Mouse (Mus musculus) hindbrain, embryonic 12.5 days (tissue): ENCODE measurements around the gene Eln. TPM values are rescaled to one million over a fixed set of nuclear protein-coding genes. Genes with fewer than 3 reads are reported as not detected.

ENCODE experiments used
- ATAC-seq: fragments of 200-750 bp; cut with Nextera tagmentation; 2 replicates; pipeline ENCODE4 v1.8.0; 2017; ENCODE audit warnings: moderate TSS enrichment; ENCODE audit not compliant: low FRiP score
- H3K27ac ChIP-seq: fragments of 300-500 bp; sonication (generic); 2 replicates; pipeline ENCODE4 v1.5.1; 2016; ENCODE audit warnings: mild to moderate bottlenecking
- H3K27me3 ChIP-seq: fragments of 300-500 bp; sonication (generic); 2 replicates; pipeline ENCODE4 v1.6.1; 2016; ENCODE audit warnings: mild to moderate bottlenecking
- H3K36me3 ChIP-seq: fragments of 300-500 bp; sonication (generic); 2 replicates; pipeline ENCODE4 v1.6.1; 2016; ENCODE audit warnings: mild to moderate bottlenecking
- H3K4me1 ChIP-seq: fragments of 300-500 bp; sonication (generic); 2 replicates; pipeline ENCODE4 v1.6.1; 2016
- H3K4me2 ChIP-seq: fragments of 300-500 bp; sonication (generic); replicated peaks from 2 replicates; pipeline ENCODE4 v1.6.1; 2016; ENCODE audit warnings: mild to moderate bottlenecking
- H3K4me3 ChIP-seq: fragments of 300-500 bp; sonication (generic); 2 replicates; pipeline ENCODE4 v1.5.1; 2016; ENCODE audit warnings: mild to moderate bottlenecking
- H3K9ac ChIP-seq: fragments of 300-500 bp; sonication (generic); 2 replicates; pipeline ENCODE4 v1.6.1; 2016; ENCODE audit warnings: mild to moderate bottlenecking, moderate library complexity
- H3K9me3 ChIP-seq: fragments of 300-500 bp; sonication (generic); replicated peaks from 2 replicates; pipeline ENCODE4 v1.6.1; 2016; ENCODE audit warnings: mild to moderate bottlenecking
- WGBS: fragments of 180-500 bp; shearing (Covaris S2); methylation state at CpG from one replicate; pipeline ENCODE4 v1.1.7; 2016; 5-methylcytosine and 5-hydroxymethylcytosine counted together
- polyA plus RNA-seq: library from polyadenylated mRNA; unstranded; fragments of >200 nt; fragmentation: Nextera tagmentation; extraction: Ambion mirVana; gene quantifications from 2 replicates; pipeline ENCODE4 v1.2.1, GENCODE M21; 2016

The Eln gene
- 7.2 and 10.1 TPM in 2 replicates for polyA plus RNA-seq

DNA sequence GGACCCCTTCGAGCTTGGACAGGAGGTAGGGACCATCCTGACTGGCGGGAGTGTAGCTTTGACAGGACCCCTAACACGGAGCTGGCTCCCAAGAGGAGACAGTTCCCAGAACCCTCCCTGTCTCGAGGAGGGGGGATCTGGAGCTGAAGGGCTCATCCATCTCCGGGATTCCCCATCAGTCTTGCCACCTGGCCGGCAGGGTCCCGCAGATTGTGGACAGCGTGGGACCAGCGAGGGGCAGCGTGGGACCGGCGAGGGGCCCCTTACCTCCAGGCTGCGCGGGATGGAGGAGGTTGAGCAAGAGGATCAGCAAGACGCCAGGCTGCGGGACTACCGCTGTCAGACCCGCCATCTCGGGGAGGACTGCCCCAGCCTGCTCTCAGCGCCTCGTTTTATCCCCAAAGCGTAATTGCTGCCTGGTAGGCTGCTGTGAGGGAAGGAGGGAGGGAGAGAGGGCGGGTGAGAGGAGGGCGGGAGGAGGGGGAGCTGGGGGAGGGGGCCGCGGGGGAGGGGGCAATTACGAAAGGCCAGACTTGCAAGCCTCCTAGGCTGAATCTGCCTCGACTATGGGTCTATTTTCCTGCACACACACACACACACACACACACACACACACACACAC lies at the start of gene Eln:
Eln (minus strand) TSS at position 434 of the 622 bp plus-strand sequence.
- H3K36me3 ChIP-seq, result no peaks in the 10 kb centered on the region
- peak within 1 kb of the TSS; percentile 68 for H3K4me2 ChIP-seq
- peak within 1 kb of the TSS; percentile 35 for H3K4me3 ChIP-seq
- peak; percentile 73 for ATAC-seq
- WGBS, result 3% methylated on average over 17 of the region's 28 CpGs
- peak within 1 kb of the TSS; percentile 49 for H3K9ac ChIP-seq
- peaks cover 13% of the 10 kb centered on the region for H3K4me1 ChIP-seq
- H3K9me3 ChIP-seq, result no peaks in the 10 kb centered on the region
- 0 out of 2 replicates have a peak within 1 kb of the TSS, but pooled peaks have one; percentile 2 for H3K27ac ChIP-seq
- H3K27me3 ChIP-seq, result peaks cover 18% of the 10 kb centered on the region

DNA sequence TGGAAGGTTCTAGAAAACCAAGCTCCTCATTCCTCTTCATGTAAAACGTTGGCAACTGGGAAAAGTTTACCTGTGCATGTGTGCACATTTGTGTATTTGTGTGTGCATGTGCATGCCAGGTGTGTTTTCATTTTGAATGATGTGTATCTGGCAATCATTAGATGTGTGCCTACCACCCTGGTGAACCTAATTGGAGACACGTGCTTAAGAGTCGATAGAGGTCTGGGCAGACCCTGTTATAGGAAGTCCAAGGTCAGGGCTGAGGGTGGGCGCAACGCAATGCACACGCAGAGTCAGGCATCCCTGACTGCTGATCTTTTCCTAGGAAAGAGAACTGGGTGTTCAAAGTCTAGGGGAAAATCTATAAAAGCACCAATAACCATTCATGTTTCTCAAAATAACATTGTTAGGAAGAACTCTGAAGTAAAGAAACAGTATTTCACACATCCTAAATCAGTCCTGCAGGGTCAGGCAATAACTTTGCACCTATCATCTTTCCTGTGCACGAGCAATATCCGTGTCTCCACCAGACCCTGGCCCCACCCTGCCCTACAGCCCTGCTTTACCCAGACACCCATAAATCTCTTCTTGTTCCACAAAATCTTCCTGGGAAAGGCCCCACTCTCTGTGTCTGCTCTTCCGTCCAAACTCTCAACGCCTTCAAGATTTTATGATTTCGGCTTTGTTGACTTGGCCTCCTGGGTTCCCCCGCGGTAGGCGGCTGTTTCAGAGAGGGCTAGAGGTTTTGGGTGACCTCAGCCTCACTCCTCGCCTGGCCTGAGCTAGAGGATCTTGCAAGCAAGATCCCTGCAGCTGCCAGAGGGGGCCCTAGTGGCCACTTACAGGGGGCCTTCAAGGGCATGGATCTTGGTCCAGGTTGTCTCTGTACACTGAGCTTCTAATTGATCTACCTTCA lies 43.2 kb upstream of the Eln start:
- ATAC-seq, result no peak
- H3K4me1 ChIP-seq, result peaks cover 4% of the 10 kb centered on the region; the same call in 1 of the 2 replicates
- no peak overlapping the region for H3K4me3 ChIP-seq
- H3K27ac ChIP-seq, result no peak overlapping the region
- H3K9me3 ChIP-seq, result peaks cover 12% of the 10 kb centered on the region; the same call in 1 of the 2 replicates
- WGBS, result 77% methylated on average over 15 of the region's 15 CpGs
- no peaks in the 10 kb centered on the region for H3K36me3 ChIP-seq
- no peaks in the 10 kb centered on the region for H3K27me3 ChIP-seq
- H3K4me2 ChIP-seq, result no peak overlapping the region
- no peak overlapping the region for H3K9ac ChIP-seq

DNA sequence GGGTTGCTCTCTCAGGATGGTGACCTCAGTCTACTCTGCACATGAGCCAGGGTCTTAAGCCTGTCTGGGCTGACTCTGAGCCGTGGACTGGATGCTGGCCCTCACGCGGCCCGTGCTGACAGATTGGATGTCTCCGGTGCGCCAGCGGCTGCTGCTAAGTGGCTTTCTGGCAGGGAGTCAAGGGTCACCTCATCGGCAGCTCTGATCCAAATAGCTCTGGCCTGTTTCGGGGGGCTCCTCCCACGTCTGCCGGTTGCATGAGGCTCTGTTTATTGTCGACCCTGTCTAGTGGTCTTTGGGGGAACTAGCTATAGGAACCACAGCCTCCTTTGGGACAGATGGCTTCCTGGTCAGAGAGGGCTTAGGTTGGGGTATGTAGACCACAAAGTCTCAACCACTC lies 41.1 kb upstream of the Eln start:
- no peaks in the 10 kb centered on the region for H3K36me3 ChIP-seq
- H3K4me2 ChIP-seq, result no peak overlapping the region
- H3K27me3 ChIP-seq, result no peaks in the 10 kb centered on the region
- ATAC-seq, result no peak
- peaks cover 12% of the 10 kb centered on the region; the same call in 1 of the 2 replicates for H3K9me3 ChIP-seq
- no peak overlapping the region for H3K27ac ChIP-seq
- no peak overlapping the region for H3K4me3 ChIP-seq
- no peak overlapping the region for H3K9ac ChIP-seq
- peaks cover 4% of the 10 kb centered on the region; the same call in 1 of the 2 replicates for H3K4me1 ChIP-seq
- 66% methylated on average over 12 of the region's 12 CpGs for WGBS

GRCm38 (mm10) chr5:134785691-134786371 lies 38.7 kb upstream of the Eln start:
- Histone ChIP-seq H3K27me3 (no peaks in the 10 kb centered on the region), H3K9me3 (no peaks in the 10 kb centered on the region), H3K36me3 (no peaks in the 10 kb centered on the region), H3K4me3 (no peak overlapping the region), H3K4me2 (no peak overlapping the region), H3K4me1 (peaks cover 4% of the 10 kb centered on the region; the same call in 1 of the 2 replicates), H3K27ac (no peak overlapping the region), H3K9ac (no peak overlapping the region)
- no peak for ATAC-seq
- WGBS, result 47% methylated on average over 25 of the region's 25 CpGs

DNA sequence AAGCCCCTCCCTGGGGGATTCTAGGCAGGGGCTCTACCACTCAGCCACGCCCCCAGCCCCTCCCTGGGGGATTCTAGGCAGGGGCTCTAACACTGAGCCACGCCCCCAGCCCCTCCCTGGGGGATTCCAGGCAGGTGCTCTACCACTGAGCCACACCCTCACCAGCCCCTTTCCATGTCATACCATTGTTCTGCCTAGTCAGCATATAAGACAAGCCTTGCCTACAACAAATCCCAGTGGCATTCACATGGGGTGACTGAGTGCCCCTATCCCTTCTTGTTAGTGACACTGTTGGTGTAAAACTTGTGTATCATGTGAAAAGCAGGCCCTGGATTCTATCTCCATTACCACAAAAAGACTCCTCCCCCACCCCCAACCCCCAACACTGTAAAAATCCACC lies 36.7 kb upstream of the Eln start:
- H3K4me1 ChIP-seq, result peaks cover 4% of the 10 kb centered on the region; the same call in 1 of the 2 replicates
- no peak overlapping the region for H3K4me2 ChIP-seq
- H3K27ac ChIP-seq, result no peak overlapping the region
- no peaks in the 10 kb centered on the region for H3K9me3 ChIP-seq
- WGBS, result 59% methylated on average over 2 of the region's 2 CpGs
- no peak for ATAC-seq
- H3K36me3 ChIP-seq, result no peaks in the 10 kb centered on the region
- H3K27me3 ChIP-seq, result no peaks in the 10 kb centered on the region
- no peak overlapping the region for H3K9ac ChIP-seq
- no peak overlapping the region for H3K4me3 ChIP-seq

DNA sequence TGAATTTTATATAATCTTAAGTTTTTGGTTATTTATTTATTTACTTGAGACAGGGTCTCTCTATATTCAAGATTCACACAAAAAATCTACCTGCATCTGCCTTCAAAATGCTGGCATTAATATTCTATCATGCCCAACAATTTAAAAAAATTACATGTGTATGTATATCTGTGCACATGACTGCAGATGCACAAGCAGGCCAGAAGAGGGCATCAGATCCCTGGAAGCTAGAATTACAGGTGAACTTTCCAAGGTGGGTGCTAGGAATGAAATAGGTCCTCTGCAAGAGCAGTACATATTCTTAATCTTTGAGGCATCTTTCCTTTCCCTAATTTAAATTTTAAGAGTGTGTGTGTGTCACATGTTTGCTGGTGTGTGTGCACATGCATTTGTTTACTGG lies 33.8 kb upstream of the Eln start:
- peaks cover 3% of the 10 kb centered on the region; the same call in 1 of the 2 replicates for H3K4me1 ChIP-seq
- no peaks in the 10 kb centered on the region for H3K27me3 ChIP-seq
- no peak overlapping the region for H3K9ac ChIP-seq
- no peak for ATAC-seq
- H3K9me3 ChIP-seq, result no peaks in the 10 kb centered on the region
- H3K36me3 ChIP-seq, result no peaks in the 10 kb centered on the region
- no peak overlapping the region for H3K4me3 ChIP-seq
- H3K4me2 ChIP-seq, result no peak overlapping the region
- no peak overlapping the region for H3K27ac ChIP-seq

GRCm38 (mm10) chr5:134780146-134780545 lies 33.0 kb upstream of the Eln start:
- H3K9me3 ChIP-seq, result no peaks in the 10 kb centered on the region
- H3K4me2 ChIP-seq, result no peak overlapping the region
- H3K4me3 ChIP-seq, result no peak overlapping the region
- H3K36me3 ChIP-seq, result no peaks in the 10 kb centered on the region
- no peak overlapping the region for H3K9ac ChIP-seq
- no peaks in the 10 kb centered on the region for H3K27me3 ChIP-seq
- WGBS, result 76% methylated on average over 2 of the region's 2 CpGs
- ATAC-seq, result no peak
- H3K27ac ChIP-seq, result no peak overlapping the region
- no peaks in the 10 kb centered on the region for H3K4me1 ChIP-seq

GRCm38 (mm10) chr5:134776551-134776950 lies 29.4 kb upstream of the Eln start:
- H3K27ac ChIP-seq, result no peak overlapping the region
- H3K27me3 ChIP-seq, result no peaks in the 10 kb centered on the region
- no peak for ATAC-seq
- no peaks in the 10 kb centered on the region for H3K4me1 ChIP-seq
- no peak overlapping the region for H3K9ac ChIP-seq
- no peaks in the 10 kb centered on the region for H3K9me3 ChIP-seq
- H3K36me3 ChIP-seq, result no peaks in the 10 kb centered on the region
- no peak overlapping the region for H3K4me3 ChIP-seq
- 76% methylated on average over 12 of the region's 12 CpGs for WGBS
- H3K4me2 ChIP-seq, result no peak overlapping the region

- H3K36me3 ChIP-seq, result no peaks in the 10 kb centered on the region
- no peak overlapping the region for H3K4me2 ChIP-seq
- H3K27ac ChIP-seq, result no peak overlapping the region
- no peaks in the 10 kb centered on the region for H3K9me3 ChIP-seq
- H3K9ac ChIP-seq, result no peak overlapping the region
- H3K27me3 ChIP-seq, result no peaks in the 10 kb centered on the region
- WGBS, result 89% methylated on average over 12 of the region's 12 CpGs
- ATAC-seq, result no peak
- no peaks in the 10 kb centered on the region for H3K4me1 ChIP-seq
- H3K4me3 ChIP-seq, result no peak overlapping the region
Measured at GRCm38 (mm10) chr5:134772522-134772921, 25.4 kb upstream of the Eln start.

DNA sequence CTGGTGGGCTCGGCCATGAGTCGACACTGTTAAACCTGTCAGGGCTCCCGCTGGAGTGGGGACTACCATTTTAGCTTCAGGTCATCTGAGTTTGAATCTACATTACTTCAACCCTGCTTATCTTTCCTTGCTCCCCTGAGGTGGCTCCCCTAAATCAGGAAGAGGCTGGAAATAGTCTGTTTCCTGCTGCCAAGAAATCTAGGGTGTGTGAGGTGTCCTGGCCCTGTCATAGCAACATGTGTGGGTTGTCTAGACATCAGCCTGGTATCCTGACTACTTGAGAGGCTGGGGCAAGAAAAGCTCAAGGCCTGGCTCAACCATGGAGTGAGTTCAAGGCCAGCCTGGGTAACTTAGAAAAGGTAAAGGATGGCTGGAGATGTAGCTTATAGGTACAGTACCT lies 24.6 kb upstream of the Eln start:
- WGBS, result 81% methylated on average over 3 of the region's 3 CpGs
- Histone ChIP-seq H3K4me2 (no peak overlapping the region), H3K4me3 (no peak overlapping the region), H3K4me1 (no peaks in the 10 kb centered on the region), H3K9me3 (no peaks in the 10 kb centered on the region), H3K36me3 (no peaks in the 10 kb centered on the region), H3K27me3 (no peaks in the 10 kb centered on the region), H3K9ac (no peak overlapping the region), H3K27ac (no peak overlapping the region)
- no peak for ATAC-seq

- no peak for ATAC-seq
- Histone ChIP-seq H3K27me3 (no peaks in the 10 kb centered on the region), H3K27ac (no peak overlapping the region), H3K4me3 (no peak overlapping the region), H3K9ac (no peak overlapping the region), H3K9me3 (no peaks in the 10 kb centered on the region), H3K4me2 (no peak overlapping the region), H3K4me1 (no peaks in the 10 kb centered on the region), H3K36me3 (no peaks in the 10 kb centered on the region)
- WGBS, result 90% methylated on average over 7 of the region's 7 CpGs
Measured at GRCm38 (mm10) chr5:134769181-134769580, 22.1 kb upstream of the Eln start.

DNA sequence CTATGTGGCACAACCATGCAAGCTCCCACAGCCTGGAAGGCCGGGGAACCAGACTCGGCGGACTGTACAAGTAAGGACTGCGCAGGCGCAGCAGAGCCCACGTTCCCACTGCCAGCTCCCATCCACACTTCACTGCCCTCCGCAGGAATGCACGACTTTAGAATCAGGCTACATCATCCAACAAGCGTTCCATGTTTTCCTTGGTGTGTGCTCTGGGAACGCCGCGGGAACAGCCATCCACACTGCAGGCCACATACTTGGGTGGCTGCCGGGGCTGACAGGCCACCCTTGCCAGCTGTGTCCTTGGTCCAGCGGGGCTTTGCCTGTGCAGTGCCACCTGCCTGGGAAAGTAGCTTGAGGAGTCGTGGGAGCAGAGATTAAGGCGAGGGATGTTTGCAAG lies 18.3 kb upstream of the Eln start:
- Histone ChIP-seq H3K9ac (no peak overlapping the region), H3K9me3 (no peaks in the 10 kb centered on the region), H3K27me3 (no peaks in the 10 kb centered on the region), H3K36me3 (no peaks in the 10 kb centered on the region), H3K4me1 (no peaks in the 10 kb centered on the region), H3K4me2 (no peak overlapping the region), H3K27ac (no peak overlapping the region), H3K4me3 (no peak overlapping the region)
- no peak for ATAC-seq
- whole genome bisulfite sequencing, result 88% methylated on average over 16 of the region's 16 CpGs
